Mouse (Mus musculus) lung, adult 10 weeks (tissue): ENCODE data around the gene Ssb. TPM values are rescaled to one million over a fixed set of nuclear protein-coding genes. Genes with fewer than 3 reads are reported as not detected.

Experiments used
- polyA plus RNA-seq: library from polyadenylated mRNA; stranded (reverse); fragments of 350-450 nt; fragmentation: Illumina TruSeq; extraction: RNeasy Lipid Tissue Mini Kit (QIAGEN cat#74804); gene quantifications from one replicate; pipeline ENCODE4 v1.2.3, GENCODE M21; 2014; ENCODE audit warnings: low read depth, low replicate concordance; ENCODE audit not compliant: insufficient read depth

Gene Ssb
- polyA plus RNA-seq: 88.9 TPM

DNA sequence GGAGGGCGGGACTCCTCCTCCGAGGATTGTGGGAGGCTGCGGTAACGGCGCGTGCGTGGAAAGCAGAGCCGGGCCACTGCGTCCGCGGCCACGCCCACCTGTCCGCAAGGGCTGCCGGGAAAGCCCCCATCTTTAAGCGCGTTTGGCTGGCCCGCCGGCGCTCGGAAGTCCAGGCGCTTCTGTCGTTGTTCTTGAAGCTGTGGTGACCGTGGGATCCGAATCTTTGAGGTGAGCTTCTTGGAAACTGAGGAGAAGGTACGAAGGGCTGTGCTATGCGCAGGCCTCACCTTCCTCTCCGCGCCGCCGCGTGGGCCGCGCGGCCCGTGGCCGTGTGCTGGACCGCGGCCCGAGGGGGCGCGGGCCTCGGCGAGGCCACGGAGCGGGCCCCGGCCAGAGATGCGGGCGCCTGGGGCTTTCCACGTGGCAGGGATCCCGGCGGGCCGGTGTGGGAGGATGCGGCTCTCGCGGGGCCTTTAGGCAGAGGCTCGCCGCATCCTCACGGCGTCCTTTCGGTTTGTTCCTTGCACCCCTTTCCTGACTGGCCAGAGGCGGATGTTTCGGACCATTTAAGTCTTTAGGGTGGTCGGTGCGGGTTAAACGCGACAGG is at the start of gene Ssb:
Ssb (plus strand) TSS at position 78 of the 607 bp plus-strand sequence.

DNA sequence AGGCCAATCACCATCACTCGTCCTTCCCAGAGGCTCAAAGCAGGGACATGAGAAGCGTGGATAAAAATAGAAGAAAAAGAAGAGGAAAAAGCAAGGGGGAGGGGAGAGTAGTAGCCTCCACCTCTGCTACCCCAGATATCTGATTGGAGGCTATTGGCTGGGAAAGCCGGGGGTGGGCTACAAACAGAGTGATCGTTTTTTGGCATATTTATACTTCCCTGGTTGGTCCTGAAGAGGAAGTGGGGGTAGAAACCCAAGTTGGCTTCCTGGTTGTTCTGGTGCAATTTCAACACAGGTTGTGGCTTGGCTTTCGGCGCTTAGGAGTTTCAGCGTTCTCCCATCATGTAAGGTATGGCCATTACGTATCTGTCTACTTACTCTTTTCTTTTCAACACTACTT is 39.7 kb upstream of the Ssb start, which contains the start of gene Klhl23:
Klhl23 (plus strand) TSS at position 234 of the 400 bp plus-strand sequence.

DNA sequence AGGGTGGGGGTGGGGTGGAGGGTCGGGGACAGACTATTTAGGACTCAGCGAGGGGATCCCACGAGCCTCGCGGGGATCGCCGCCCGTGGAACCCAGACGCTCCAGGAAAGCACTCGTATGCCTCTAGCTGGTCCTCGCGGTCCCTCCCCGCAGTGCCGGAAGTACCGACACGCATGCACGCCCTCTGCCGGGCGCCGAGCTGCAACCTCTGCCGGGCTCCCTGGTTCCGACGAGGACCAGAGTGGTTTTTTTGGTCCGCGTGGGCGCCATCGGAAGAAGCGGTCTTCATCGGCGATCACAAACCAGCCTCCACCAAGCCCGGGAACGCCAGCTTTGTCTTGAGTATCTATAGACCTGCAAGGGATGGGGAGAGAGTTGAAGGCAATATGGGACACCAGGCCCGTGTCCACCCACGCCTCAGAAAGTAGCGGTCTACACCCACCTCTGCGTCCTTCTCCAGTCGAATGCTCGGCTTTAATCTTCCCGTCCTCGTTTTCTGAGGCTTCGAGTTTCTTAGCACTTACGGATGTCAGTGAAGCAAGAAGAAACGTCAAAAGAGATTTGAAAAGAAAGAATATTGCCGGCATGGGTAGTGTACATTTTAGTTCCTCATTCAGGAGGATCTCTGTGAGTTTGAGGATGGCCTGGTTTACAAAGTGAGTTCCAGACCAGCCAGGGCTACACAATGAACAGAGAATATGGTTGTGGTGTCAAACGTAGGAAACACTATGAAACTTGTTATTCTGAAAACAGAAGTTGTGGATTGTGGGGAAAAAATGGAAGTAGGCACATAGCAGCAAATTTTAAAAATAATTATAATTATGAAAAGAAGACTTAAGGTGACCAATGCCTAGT is 24.3 kb downstream of the Ssb start, which contains the start of gene Mettl5:
Mettl5 (minus strand) TSS at position 165 of the 855 bp plus-strand sequence.

DNA sequence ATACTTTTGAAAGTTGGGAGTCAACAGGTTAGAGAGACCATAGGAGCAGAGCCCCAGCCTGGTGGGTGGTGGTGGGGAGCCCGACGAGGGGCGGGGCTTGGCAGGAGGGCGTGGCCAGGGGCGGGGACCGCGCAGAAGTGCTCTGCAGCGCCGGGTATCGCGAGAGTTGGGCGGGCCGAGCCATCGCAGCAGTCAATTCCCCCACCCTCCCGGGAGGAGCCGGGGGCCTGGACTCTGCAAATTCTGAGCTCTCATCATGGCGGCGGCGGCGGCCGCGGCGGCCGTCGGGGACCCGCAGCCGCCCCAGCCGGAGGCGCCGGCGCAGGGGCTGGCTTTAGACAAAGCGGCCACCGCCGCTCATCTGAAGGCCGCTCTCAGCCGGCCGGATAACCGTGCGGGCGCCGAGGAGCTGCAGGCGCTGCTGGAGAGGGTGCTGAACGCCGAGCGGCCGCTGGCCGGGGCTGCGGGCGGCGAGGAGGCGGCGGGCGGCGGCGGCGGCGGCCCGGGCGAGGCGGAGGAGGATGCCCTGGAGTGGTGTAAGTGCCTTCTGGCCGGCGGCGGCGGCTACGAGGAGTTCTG is 35.8 kb downstream of the Ssb start, which contains the start of gene Ubr3:
Ubr3 (plus strand) TSS at position 208 of the 579 bp plus-strand sequence.

Other genes starting within 250 kb of the Ssb start
- 7.1 TPM for gene Bbs5, start 214.4 kb upstream of the Ssb start, polyA plus RNA-seq
- 0.96 TPM for gene Klhl41, start 191.4 kb upstream of the Ssb start, polyA plus RNA-seq
- 4.8 TPM for gene Fastkd1, start 148.0 kb upstream of the Ssb start, polyA plus RNA-seq
- gene Ppig, start 139.0 kb upstream of the Ssb start, polyA plus RNA-seq: 9.3 TPM
- 2.6 TPM for gene Ccdc173, start 72.0 kb upstream of the Ssb start, polyA plus RNA-seq
- gene Phospho2, start 71.9 kb upstream of the Ssb start, polyA plus RNA-seq: 15.9 TPM
- 5.3 TPM for gene Klhl23, start 39.6 kb upstream of the Ssb start, polyA plus RNA-seq
- gene Mettl5, start 24.1 kb downstream of the Ssb start, polyA plus RNA-seq: 17.0 TPM
- 12.9 TPM for gene Ubr3, start 35.7 kb downstream of the Ssb start, polyA plus RNA-seq
- gene Myo3b, start 177.6 kb downstream of the Ssb start, polyA plus RNA-seq: 0.21 TPM